Mouse (Mus musculus): ENCODE data around the gene Sprr2d. TPM values are rescaled to one million over a fixed set of nuclear protein-coding genes. Genes with fewer than 3 reads are reported as not detected.

The Sprr2d gene
- polyA plus RNA-seq, 1 experiment from 2014 or later = not detected

Other genes starting within 250 kb of the Sprr2d start
- not detected in 2 replicates for gene Prr9, start 215.2 kb upstream of the Sprr2d start, polyA plus RNA-seq (2015; fragmentation: Nextera tagmentation; extraction: Ambion mirVana)
- gene Lelp1, start 196.4 kb upstream of the Sprr2d start, polyA plus RNA-seq (2015; fragmentation: Nextera tagmentation; extraction: Ambion mirVana) = not detected in 2 replicates
- gene Sprr2a1, start 123.3 kb upstream of the Sprr2d start, polyA plus RNA-seq (2015; fragmentation: Nextera tagmentation; extraction: Ambion mirVana) = 0.80 TPM in 1 of 2 replicates, not detected in the other
- gene Sprr2a2, start 123.2 kb upstream of the Sprr2d start, polyA plus RNA-seq (2015; fragmentation: Nextera tagmentation; extraction: Ambion mirVana) = 66.4 TPM in 1 of 2 replicates, not detected in the other
- gene Sprr2a3, start 53.7 kb upstream of the Sprr2d start, polyA plus RNA-seq (2015; fragmentation: Nextera tagmentation; extraction: Ambion mirVana) = 5.6 TPM in 1 of 2 replicates, not detected in the other
- gene Sprr2b, start 22.5 kb upstream of the Sprr2d start, polyA plus RNA-seq (2015; fragmentation: Nextera tagmentation; extraction: Ambion mirVana) = 0.20 TPM in 1 of 2 replicates, not detected in the other
- not detected in 2 replicates for gene Sprr2e, start 13.0 kb downstream of the Sprr2d start, polyA plus RNA-seq (2015; fragmentation: Nextera tagmentation; extraction: Ambion mirVana)
- gene Sprr2f, start 26.0 kb downstream of the Sprr2d start, polyA plus RNA-seq (2015; fragmentation: Nextera tagmentation; extraction: Ambion mirVana) = not detected in 2 replicates
- not detected in 2 replicates for gene Sprr2h, start 46.5 kb downstream of the Sprr2d start, polyA plus RNA-seq (2015; fragmentation: Nextera tagmentation; extraction: Ambion mirVana)
- gene Sprr2i, start 68.9 kb downstream of the Sprr2d start, polyA plus RNA-seq (2015; fragmentation: Nextera tagmentation; extraction: Ambion mirVana) = not detected in 2 replicates
- not detected in 2 replicates for gene Sprr2j-ps, start 78.9 kb downstream of the Sprr2d start, polyA plus RNA-seq (2015; fragmentation: Nextera tagmentation; extraction: Ambion mirVana)
- gene Gm9774, start 90.3 kb downstream of the Sprr2d start, polyA plus RNA-seq (2015; fragmentation: Nextera tagmentation; extraction: Ambion mirVana) = 8.1 and 9.3 TPM in 2 replicates
- gene Sprr2k, start 93.4 kb downstream of the Sprr2d start, polyA plus RNA-seq (2015; fragmentation: Nextera tagmentation; extraction: Ambion mirVana) = not detected in 2 replicates
- gene Sprr1b, start 99.6 kb downstream of the Sprr2d start, polyA plus RNA-seq (2015; fragmentation: Nextera tagmentation; extraction: Ambion mirVana) = not detected in 2 replicates
- 0.14 TPM in 1 of 2 replicates, not detected in the other for gene Sprr3, start 119.6 kb downstream of the Sprr2d start, polyA plus RNA-seq (2015; fragmentation: Nextera tagmentation; extraction: Ambion mirVana)
- gene Sprr1a, start 146.8 kb downstream of the Sprr2d start, polyA plus RNA-seq (2015; fragmentation: Nextera tagmentation; extraction: Ambion mirVana) = 0.52 and 1.6 TPM in 2 replicates
- gene Sprr4, start 161.4 kb downstream of the Sprr2d start, polyA plus RNA-seq (2015; fragmentation: Nextera tagmentation; extraction: Ambion mirVana) = not detected in 2 replicates
- not detected in 2 replicates for gene 2310046K23Rik, start 195.4 kb downstream of the Sprr2d start, polyA plus RNA-seq (2015; fragmentation: Nextera tagmentation; extraction: Ambion mirVana)
- gene Ivl, start 234.6 kb downstream of the Sprr2d start, polyA plus RNA-seq (2015; fragmentation: Nextera tagmentation; extraction: Ambion mirVana) = not detected in 2 replicates
- not detected in 2 replicates for gene Smcp, start 249.9 kb downstream of the Sprr2d start, polyA plus RNA-seq (2015; fragmentation: Nextera tagmentation; extraction: Ambion mirVana)

Data from neural tube, embryonic 15.5 days (tissue).